Mouse (Mus musculus) lung, adult 2 months (tissue): ENCODE data around the gene Rnaseh2b.

ENCODE experiments used
- CTCF ChIP-seq: fragments of 200-500 bp; IDR thresholded peaks from 2 replicates; pipeline ENCODE4 v1.5.1; 2011; ENCODE audit warnings: mild to moderate bottlenecking, low read length, control low read depth; ENCODE audit not compliant: insufficient read depth
- POLR2A ChIP-seq: fragments of 200-500 bp; IDR thresholded peaks from 2 replicates; pipeline ENCODE4 v1.6.1; 2011; ENCODE audit warnings: low read depth, mild to moderate bottlenecking, control low read depth, low read length, borderline replicate concordance; ENCODE audit errors: extremely low read depth

DNA sequence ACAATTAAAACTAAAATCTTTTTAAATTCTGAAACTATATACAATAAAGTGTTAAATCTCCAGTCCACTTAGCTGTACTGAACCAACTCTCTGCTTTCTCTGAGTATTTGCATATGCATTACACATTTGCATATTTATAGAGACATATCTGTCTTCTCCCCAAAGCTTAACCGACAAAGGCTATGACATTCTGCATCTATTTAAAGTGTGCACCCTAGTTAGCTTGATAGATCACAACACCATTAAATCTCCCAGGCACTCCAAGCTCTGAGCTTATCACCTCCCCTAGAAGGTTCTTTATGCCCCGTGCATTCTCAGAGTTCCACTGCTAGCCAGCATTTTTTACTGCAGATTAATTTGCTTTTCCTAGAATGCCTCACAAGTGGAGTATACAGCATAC is 16.6 kb downstream of the Rnaseh2b start:
- TF ChIP-seq CTCF (no peak), POLR2A (no peak)
